Comparison of ENCODE assay signal across 23 mouse cellular contexts in genomic region chr13:99355861-99356260, GRCm38 (mm10). TPM values are rescaled to one million over a fixed set of nuclear protein-coding genes. Genes with fewer than 3 reads are reported as not detected.
DNase-seq lines count a peak whose midpoint lies in the region; ATAC-seq and TF ChIP-seq lines count a peak whose summit lies in the region.
"Had no signal": no experiment of that assay in that cellular context is flagged by ENCODE, and none has a peak within 500 bp of the region (broad histone marks: within the 10 kb centered on the region; RNA-seq: fewer than 3 reads in every experiment).

No protein-coding gene starts in this region.

- H3K9ac ChIP-seq in intestine, embryonic 16.5 days (ENCODE audit: low read depth, low read length): no peak overlapping the region
- H3K9ac ChIP-seq in intestine, postnatal 0 days (ENCODE audit: low read depth, low read length): no peak overlapping the region
- H3K9ac ChIP-seq in stomach, embryonic 14.5 days (replicated peaks; ENCODE audit: low read depth, low read length): no peak overlapping the region
- no peak overlapping the region for H3K9ac ChIP-seq in stomach, postnatal 0 days (ENCODE audit: low read length)
- H3K9ac ChIP-seq in stomach, embryonic 16.5 days (ENCODE audit: low read length): no peak overlapping the region
- H3K9ac ChIP-seq: embryonic facial prominence, embryonic 15.5 days had no signal

- peak overlapping the region; percentile 28; the same call in 1 of the 2 replicates for H3K27ac ChIP-seq in intestine, embryonic 16.5 days (ENCODE audit: low read length)
- no peak overlapping the region for H3K27ac ChIP-seq in intestine, postnatal 0 days (ENCODE audit: low read depth, low read length)
- H3K27ac ChIP-seq in stomach, embryonic 14.5 days (ENCODE audit: low read length): peak overlapping the region; percentile 48; the same call in 1 of the 2 replicates
- H3K27ac ChIP-seq in stomach, postnatal 0 days (replicated peaks): no peak overlapping the region
- H3K27ac ChIP-seq in stomach, embryonic 16.5 days (ENCODE audit: low read length): peak overlapping the region; percentile 52; the same call in 1 of the 2 replicates
- H3K27ac ChIP-seq: embryonic facial prominence, embryonic 15.5 days; forebrain, embryonic 10.5 days; heart, adult 2 months; hindbrain, embryonic 13.5 days; hindbrain, postnatal 0 days had no signal

- ATAC-seq in intestine, embryonic 16.5 days: no peak
- no peak for ATAC-seq in intestine, postnatal 0 days
- no peak for ATAC-seq in stomach, embryonic 14.5 days (ENCODE audit: insufficient number of reproducible peaks, insufficient read depth, low FRiP score, low read depth)
- ATAC-seq in stomach, postnatal 0 days (ENCODE audit: low FRiP score, low TSS enrichment): no peak
- ATAC-seq in stomach, embryonic 16.5 days (ENCODE audit: insufficient read depth, low FRiP score): no peak
- ATAC-seq: forebrain, embryonic 14.5 days; hindbrain, postnatal 0 days had no signal

- H3K4me1 ChIP-seq in intestine, embryonic 16.5 days (ENCODE audit: control insufficient read depth, insufficient read depth, low read length): peaks cover 4% of the 10 kb centered on the region
- no peaks in the 10 kb centered on the region; the same call in 1 of the 2 replicates for H3K4me1 ChIP-seq in intestine, postnatal 0 days (replicated peaks; ENCODE audit: control insufficient read depth, insufficient read depth, low read length)
- peaks cover 9% of the 10 kb centered on the region; the same call in 1 of the 2 replicates for H3K4me1 ChIP-seq in stomach, embryonic 14.5 days (ENCODE audit: control insufficient read depth, insufficient read depth, low read length)
- no peaks in the 10 kb centered on the region for H3K4me1 ChIP-seq in stomach, postnatal 0 days (replicated peaks; ENCODE audit: control insufficient read depth, insufficient read depth)
- H3K4me1 ChIP-seq in stomach, embryonic 16.5 days (ENCODE audit: control insufficient read depth, insufficient read depth, low read length): 0 out of 2 replicates have a peak, but pooled peaks cover 4% of the 10 kb centered on the region
- H3K4me1 ChIP-seq: embryonic facial prominence, embryonic 15.5 days had no signal

- no peak for TF ChIP-seq CTCF in intestine, postnatal 0 days (IDR thresholded peaks at IDR 0.05; ENCODE audit: low read depth)
- no peak for TF ChIP-seq CTCF in stomach, postnatal 0 days (IDR thresholded peaks at IDR 0.05; ENCODE audit: low read depth)

- H3K4me2 ChIP-seq in intestine, embryonic 16.5 days (ENCODE audit: low read depth, low read length): no peak overlapping the region
- no peak overlapping the region for H3K4me2 ChIP-seq in intestine, postnatal 0 days (replicated peaks; ENCODE audit: low read depth)
- no peak overlapping the region for H3K4me2 ChIP-seq in stomach, embryonic 14.5 days (replicated peaks; ENCODE audit: low read depth, low read length)
- H3K4me2 ChIP-seq in stomach, postnatal 0 days (replicated peaks; ENCODE audit: low read depth): no peak overlapping the region
- H3K4me2 ChIP-seq in stomach, embryonic 16.5 days (ENCODE audit: low read depth, low read length): no peak overlapping the region
- H3K4me2 ChIP-seq: embryonic facial prominence, embryonic 15.5 days; hindbrain, embryonic 13.5 days had no signal

- no peaks in the 10 kb centered on the region for H3K9me3 ChIP-seq in intestine, embryonic 16.5 days (ENCODE audit: control insufficient read depth, low read length)
- no peaks in the 10 kb centered on the region for H3K9me3 ChIP-seq in intestine, postnatal 0 days (ENCODE audit: control insufficient read depth)
- no peaks in the 10 kb centered on the region for H3K9me3 ChIP-seq in stomach, embryonic 14.5 days (ENCODE audit: control insufficient read depth, low read depth, low read length)
- H3K9me3 ChIP-seq in stomach, postnatal 0 days (ENCODE audit: control insufficient read depth, low read length): no peaks in the 10 kb centered on the region
- no peaks in the 10 kb centered on the region for H3K9me3 ChIP-seq in stomach, embryonic 16.5 days (replicated peaks; ENCODE audit: control insufficient read depth, low read length)
- H3K9me3 ChIP-seq: embryonic facial prominence, embryonic 15.5 days; forebrain, embryonic 10.5 days; G1E; hindbrain, embryonic 13.5 days had no signal

- peak; percentile 81 for DNase-seq in heart, adult 11 months
- DNase-seq in heart, adult 18-20 months: no peak
- DNase-seq in stomach, postnatal 0 days (ENCODE audit: low spot score): no peak
- no peak for DNase-seq in gastrocnemius, adult 18-20 months (ENCODE audit: low spot score)
- DNase-seq: adrenal gland, postnatal 10 days; cerebellum, adult 11 months; cerebellum, adult 8-10 months; gastrocnemius, postnatal 36 days; heart, adult 2 months; heart, postnatal 10 days; kidney, adult 11 months had no signal

- no peaks in the 10 kb centered on the region for H3K27me3 ChIP-seq in intestine, embryonic 16.5 days (replicated peaks; ENCODE audit: control insufficient read depth, insufficient read depth, low read length)
- no peaks in the 10 kb centered on the region for H3K27me3 ChIP-seq in intestine, postnatal 0 days (replicated peaks; ENCODE audit: control insufficient read depth, insufficient read depth, low read length)
- H3K27me3 ChIP-seq in stomach, embryonic 14.5 days (ENCODE audit: control insufficient read depth, insufficient read depth, low read length): no peaks in the 10 kb centered on the region
- H3K27me3 ChIP-seq in stomach, postnatal 0 days (ENCODE audit: control insufficient read depth, insufficient read depth, low read length): no peaks in the 10 kb centered on the region
- no peaks in the 10 kb centered on the region for H3K27me3 ChIP-seq in stomach, embryonic 16.5 days (ENCODE audit: control insufficient read depth, insufficient read depth, low read length)
- H3K27me3 ChIP-seq: CH12.LX; embryonic facial prominence, embryonic 15.5 days; hindbrain, embryonic 13.5 days had no signal

- TF ChIP-seq EP300 in stomach, postnatal 0 days (optimal IDR thresholded peaks at IDR 0.05): no peak

- H3K4me3 ChIP-seq in intestine, embryonic 16.5 days (ENCODE audit: low read length): no peak overlapping the region
- no peak overlapping the region for H3K4me3 ChIP-seq in intestine, postnatal 0 days (ENCODE audit: low read depth, low read length)
- H3K4me3 ChIP-seq in stomach, embryonic 14.5 days (ENCODE audit: low read depth, low read length): no peak overlapping the region
- H3K4me3 ChIP-seq in stomach, postnatal 0 days (ENCODE audit: low read depth, low read length): no peak overlapping the region
- no peak overlapping the region for H3K4me3 ChIP-seq in stomach, embryonic 16.5 days (replicated peaks; ENCODE audit: low read length)
- H3K4me3 ChIP-seq: embryonic facial prominence, embryonic 15.5 days; erythroblast, embryonic 14.5 days; forebrain, embryonic 10.5 days; heart, adult 2 months; hindbrain, embryonic 13.5 days had no signal

- no peaks in the 10 kb centered on the region for H3K36me3 ChIP-seq in intestine, embryonic 16.5 days (ENCODE audit: control insufficient read depth, insufficient read depth, low read length)
- peaks cover 7% of the 10 kb centered on the region; the same call in 1 of the 2 replicates for H3K36me3 ChIP-seq in intestine, postnatal 0 days (ENCODE audit: control insufficient read depth, insufficient read depth)
- H3K36me3 ChIP-seq in stomach, embryonic 14.5 days (ENCODE audit: control insufficient read depth, insufficient read depth, low read length): peaks cover 4% of the 10 kb centered on the region; the same call in 1 of the 2 replicates
- H3K36me3 ChIP-seq in stomach, postnatal 0 days (ENCODE audit: control insufficient read depth, insufficient read depth, low read length): no peaks in the 10 kb centered on the region
- no peaks in the 10 kb centered on the region; the same call in 1 of the 2 replicates for H3K36me3 ChIP-seq in stomach, embryonic 16.5 days (ENCODE audit: control insufficient read depth, insufficient read depth, low read length)

- WGBS in intestine, embryonic 16.5 days: 40% methylated on average over 7 of the region's 7 CpGs
- 56% methylated on average over 7 of the region's 7 CpGs for WGBS in intestine, postnatal 0 days
- 41% methylated on average over 7 of the region's 7 CpGs for WGBS in stomach, embryonic 14.5 days
- 57% methylated on average over 7 of the region's 7 CpGs for WGBS in stomach, postnatal 0 days
- 32% methylated on average over 7 of the region's 7 CpGs for WGBS in stomach, embryonic 16.5 days

RNA-seq across cellular contexts. Expression of gene Mrps27, which starts 11.3 kb away (rescaled TPM):
- total RNA-seq in heart, adult 18-20 months (2021): 10 to 100 TPM; 49.5 to 50.0 TPM
- polyA plus RNA-seq in intestine, embryonic 16.5 days (2015; fragmentation: Nextera tagmentation; extraction: Ambion mirVana): 66.0 and 76.1 TPM in 2 replicates
- 17.2 and 17.4 TPM in 2 replicates for polyA plus RNA-seq in intestine, postnatal 0 days (2015; fragmentation: Nextera tagmentation; extraction: Ambion mirVana)
- polyA plus RNA-seq in stomach, embryonic 14.5 days (2014; fragmentation: Nextera tagmentation; extraction: Ambion mirVana): 56.1 and 56.2 TPM in 2 replicates
- polyA plus RNA-seq in stomach, postnatal 0 days (2015; fragmentation: Nextera tagmentation; extraction: Ambion mirVana): 29.9 and 30.8 TPM in 2 replicates
- 56.1 and 56.4 TPM in 2 replicates for polyA plus RNA-seq in stomach, embryonic 16.5 days (2015; fragmentation: Nextera tagmentation; extraction: Ambion mirVana)
- total RNA-seq in gastrocnemius, adult 18-20 months (2021): 10 to 100 TPM; 25.2 to 26.0 TPM

RNA-seq across cellular contexts. Expression of gene Ptcd2, which starts 11.4 kb away (rescaled TPM):
- 10 to 100 TPM; 55.4 to 60.7 TPM for total RNA-seq in heart, adult 18-20 months (2021)
- polyA plus RNA-seq in intestine, embryonic 16.5 days (2015; fragmentation: Nextera tagmentation; extraction: Ambion mirVana): 59.4 and 63.4 TPM in 2 replicates
- polyA plus RNA-seq in intestine, postnatal 0 days (2015; fragmentation: Nextera tagmentation; extraction: Ambion mirVana): 28.3 and 28.5 TPM in 2 replicates
- polyA plus RNA-seq in stomach, embryonic 14.5 days (2014; fragmentation: Nextera tagmentation; extraction: Ambion mirVana): 44.7 and 51.1 TPM in 2 replicates
- 30.1 and 31.0 TPM in 2 replicates for polyA plus RNA-seq in stomach, postnatal 0 days (2015; fragmentation: Nextera tagmentation; extraction: Ambion mirVana)
- 46.6 and 46.9 TPM in 2 replicates for polyA plus RNA-seq in stomach, embryonic 16.5 days (2015; fragmentation: Nextera tagmentation; extraction: Ambion mirVana)
- total RNA-seq in gastrocnemius, adult 18-20 months (2021): 10 to 100 TPM; 24.7 to 25.2 TPM

Comparison
In these comparisons a context has a peak if more than half of its experiments do, and no peak if none do; other contexts are left out.
1. H3K27ac ChIP-seq: peak in intestine, embryonic 16.5 days (single experiment), stomach, embryonic 14.5 days (single experiment) and stomach, embryonic 16.5 days (single experiment); none in intestine, postnatal 0 days (single experiment) and stomach, postnatal 0 days (single experiment).